Mouse (Mus musculus) intestine, postnatal 0 days (tissue): ENCODE results near the gene Elf3. TPM values are rescaled to one million over a fixed set of nuclear protein-coding genes. Genes with fewer than 3 reads are reported as not detected.
"Not testable (repeated sequence)": the region's sequence is repeated elsewhere in the genome, so short reads cannot be mapped to it uniquely, and the experiment has no call there.

Experiments used
- ATAC-seq: fragments of 200-750 bp; cut with Nextera tagmentation; 2 replicates; pipeline ENCODE4 v1.8.0; 2017; ENCODE audit warnings: mild to moderate bottlenecking, moderate TSS enrichment, moderate library complexity
- H3K27ac ChIP-seq: fragments of 300-500 bp; sonication (generic); 2 replicates; pipeline ENCODE4 v1.5.1; 2014; ENCODE audit warnings: mild to moderate bottlenecking, low read depth, low read length, moderate library complexity
- H3K27me3 ChIP-seq: fragments of 300-500 bp; sonication (generic); replicated peaks from 2 replicates; pipeline ENCODE4 v1.6.1; 2014; ENCODE audit warnings: low read length, mixed read lengths; ENCODE audit not compliant: control insufficient read depth, insufficient read depth
- H3K36me3 ChIP-seq: fragments of 300-500 bp; sonication (generic); 2 replicates; pipeline ENCODE4 v1.6.1; 2014; ENCODE audit warnings: mild to moderate bottlenecking, moderate library complexity; ENCODE audit not compliant: control insufficient read depth, insufficient read depth
- H3K4me1 ChIP-seq: fragments of 300-500 bp; sonication (generic); replicated peaks from 2 replicates; pipeline ENCODE4 v1.6.1; 2014; ENCODE audit warnings: antibody characterized with exemption, low read length, mixed read lengths; ENCODE audit not compliant: control insufficient read depth, insufficient read depth
- H3K4me2 ChIP-seq: fragments of 300-500 bp; sonication (generic); replicated peaks from 2 replicates; pipeline ENCODE4 v1.6.1; 2014; ENCODE audit warnings: low read depth, mild to moderate bottlenecking, moderate library complexity
- H3K4me3 ChIP-seq: fragments of 300-500 bp; sonication (generic); 2 replicates; pipeline ENCODE4 v1.5.1; 2014; ENCODE audit warnings: low read depth, low read length
- H3K9ac ChIP-seq: fragments of 300-500 bp; sonication (generic); 2 replicates; pipeline ENCODE4 v1.6.1; 2014; ENCODE audit warnings: mild to moderate bottlenecking, low read depth, low read length
- H3K9me3 ChIP-seq: fragments of 300-500 bp; sonication (generic); 2 replicates; pipeline ENCODE4 v1.6.1; 2016; ENCODE audit warnings: mixed run types; ENCODE audit not compliant: control insufficient read depth
- CTCF ChIP-seq: sonication (generic); IDR thresholded peaks from 2 replicates; pipeline ENCODE4 v1.5.1; 2016; ENCODE audit warnings: low read depth, mild to moderate bottlenecking, control low read depth, antibody characterized with exemption, moderate library complexity
- WGBS: fragments of 180-500 bp; shearing (Covaris S2); extraction: QIAGEN DNeasy Blood & Tissue Kit; methylation state at CpG from one replicate; pipeline ENCODE4 v1.1.7; 2014; 5-methylcytosine and 5-hydroxymethylcytosine counted together
- polyA plus RNA-seq: library from polyadenylated mRNA; unstranded; fragments of >200 nt; fragmentation: Nextera tagmentation; extraction: Ambion mirVana; gene quantifications from 2 replicates; pipeline ENCODE4 v1.2.1, GENCODE M21; 2015

Gene Elf3
- polyA plus RNA-seq, 1 experiment from 2014 or later, result 164 TPM

DNA sequence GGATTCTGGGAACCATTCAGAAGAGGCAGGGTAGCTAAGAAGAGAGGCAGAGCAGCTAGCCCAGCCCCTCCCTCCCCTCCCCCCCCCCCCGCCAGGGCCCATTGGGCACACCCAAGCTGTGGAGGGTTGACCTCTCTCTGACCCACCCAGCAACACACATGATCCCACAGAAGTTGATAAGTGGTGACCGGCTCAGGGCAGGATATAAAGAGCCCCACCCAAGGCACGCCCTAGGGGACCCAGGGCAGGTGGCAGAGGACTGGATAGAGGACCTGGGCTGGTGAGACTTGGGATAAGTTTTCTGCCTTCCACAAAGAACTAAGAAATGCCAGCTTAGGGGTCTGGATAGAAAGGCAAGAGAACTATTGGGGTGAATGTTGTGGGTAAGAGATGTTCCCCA, 7.7 kb downstream of the Elf3 start:
- no peak overlapping the region; the same call in 1 of the 2 replicates for H3K4me2 ChIP-seq
- peak overlapping the region; percentile 85 for H3K27ac ChIP-seq
- H3K4me1 ChIP-seq, result 0 out of 2 replicates have a peak, but pooled peaks cover 4% of the 10 kb centered on the region
- peak; percentile 83 for ATAC-seq
- no peaks in the 10 kb centered on the region for H3K9me3 ChIP-seq
- no peak for TF ChIP-seq CTCF
- no peaks in the 10 kb centered on the region for H3K27me3 ChIP-seq
- peaks cover 25% of the 10 kb centered on the region for H3K36me3 ChIP-seq
- no peak overlapping the region for H3K9ac ChIP-seq
- 36% methylated on average over 2 of the region's 3 CpGs for WGBS
- no peak overlapping the region for H3K4me3 ChIP-seq

DNA sequence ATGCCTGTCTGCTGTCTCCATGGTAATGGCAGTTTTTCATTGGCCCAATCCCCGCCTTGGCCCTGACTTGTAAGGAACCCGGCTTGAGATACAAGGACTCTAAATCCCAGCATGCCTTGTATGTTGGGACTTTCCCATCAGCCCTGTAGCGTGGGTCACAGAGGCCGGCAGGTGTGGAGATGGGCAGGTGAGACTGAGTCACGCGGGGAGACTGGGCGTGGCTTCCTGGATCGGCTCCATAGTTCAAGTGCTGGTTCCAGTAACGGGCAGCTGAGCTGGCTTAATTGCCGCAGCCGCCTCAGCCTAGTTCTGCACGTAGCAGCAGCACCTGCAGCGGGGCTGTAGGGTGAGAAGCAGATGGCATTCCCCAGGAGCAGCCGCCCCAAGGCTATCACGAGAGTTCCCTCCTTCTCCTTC, 9.9 kb downstream of the Elf3 start:
- H3K4me1 ChIP-seq, result 0 out of 2 replicates have a peak, but pooled peaks cover 4% of the 10 kb centered on the region
- no peaks in the 10 kb centered on the region for H3K27me3 ChIP-seq
- no peaks in the 10 kb centered on the region for H3K9me3 ChIP-seq
- H3K36me3 ChIP-seq, result peaks cover 12% of the 10 kb centered on the region; the same call in 1 of the 2 replicates
- 3% methylated on average over 15 of the region's 15 CpGs for WGBS
- no peak for TF ChIP-seq CTCF
- peak overlapping the region; percentile 78 for H3K27ac ChIP-seq
- peak overlapping the region; percentile 25; the same call in 1 of the 2 replicates for H3K4me2 ChIP-seq
- H3K9ac ChIP-seq, result no peak overlapping the region
- H3K4me3 ChIP-seq, result no peak overlapping the region
- peak; percentile 83 for ATAC-seq

- H3K9ac ChIP-seq, result no peak overlapping the region
- H3K4me3 ChIP-seq, result no peak overlapping the region
- no peak for ATAC-seq
- no peak overlapping the region for H3K4me2 ChIP-seq
- no peaks in the 10 kb centered on the region for H3K9me3 ChIP-seq
- WGBS, result 81% methylated on average over 8 of the region's 8 CpGs
- no peaks in the 10 kb centered on the region for H3K27me3 ChIP-seq
- TF ChIP-seq CTCF, result no peak
- no peaks in the 10 kb centered on the region for H3K4me1 ChIP-seq
- no peaks in the 10 kb centered on the region for H3K36me3 ChIP-seq
- H3K27ac ChIP-seq, result no peak overlapping the region
Observed at GRCm38 (mm10) chr1:135244014-135244413, 14.4 kb downstream of the Elf3 start.

GRCm38 (mm10) chr1:135240206-135240605, 18.2 kb downstream of the Elf3 start:
- not testable (repeated sequence) for H3K36me3 ChIP-seq, H3K9ac ChIP-seq, ATAC-seq, H3K27ac ChIP-seq, H3K4me2 ChIP-seq, H3K4me3 ChIP-seq, H3K27me3 ChIP-seq, H3K4me1 ChIP-seq, H3K9me3 ChIP-seq
- WGBS, result 95% methylated on average over 4 of the region's 4 CpGs

GRCm38 (mm10) chr1:135237131-135237851, 21.1 kb downstream of the Elf3 start:
- 32% methylated on average over 12 of the region's 12 CpGs for WGBS
- no peaks in the 10 kb centered on the region for H3K27me3 ChIP-seq
- ATAC-seq, result peak; percentile 72
- H3K9ac ChIP-seq, result no peak overlapping the region
- no peak for TF ChIP-seq CTCF
- no peaks in the 10 kb centered on the region for H3K36me3 ChIP-seq
- H3K27ac ChIP-seq, result peak overlapping the region; percentile 82
- no peak overlapping the region for H3K4me3 ChIP-seq
- no peak overlapping the region; the same call in 1 of the 2 replicates for H3K4me2 ChIP-seq
- H3K4me1 ChIP-seq, result 0 out of 2 replicates have a peak, but pooled peaks cover 4% of the 10 kb centered on the region
- no peaks in the 10 kb centered on the region for H3K9me3 ChIP-seq

DNA sequence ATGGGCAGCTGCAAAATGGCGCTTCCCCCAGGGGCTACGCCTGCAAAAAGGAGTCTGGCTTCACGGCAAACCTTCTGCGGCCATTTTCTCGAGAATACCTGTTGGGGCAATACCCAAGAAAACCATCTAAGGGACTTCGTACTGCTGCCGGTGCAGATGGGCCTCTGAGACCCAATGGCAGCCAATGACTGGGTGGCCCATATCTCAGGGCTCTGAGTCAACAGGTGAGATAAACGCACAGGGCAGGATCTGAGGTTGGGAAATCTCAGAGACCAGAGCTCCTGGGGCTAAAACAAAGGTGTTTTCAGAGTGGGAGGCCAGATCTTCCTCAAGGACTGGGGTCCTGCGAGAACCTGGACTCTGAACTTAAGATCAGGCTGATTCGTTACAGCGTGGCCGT, 23.6 kb downstream of the Elf3 start:
- peak overlapping the region; percentile 23 for H3K4me3 ChIP-seq
- no peak for TF ChIP-seq CTCF
- H3K27me3 ChIP-seq, result no peaks in the 10 kb centered on the region
- H3K4me1 ChIP-seq, result 0 out of 2 replicates have a peak, but pooled peaks cover 4% of the 10 kb centered on the region
- H3K9me3 ChIP-seq, result no peaks in the 10 kb centered on the region
- peak overlapping the region; percentile 41 for H3K9ac ChIP-seq
- ATAC-seq, result peak; percentile 89
- H3K27ac ChIP-seq, result peak overlapping the region; percentile 98
- H3K36me3 ChIP-seq, result no peaks in the 10 kb centered on the region
- WGBS, result 47% methylated on average over 12 of the region's 12 CpGs
- H3K4me2 ChIP-seq, result peak overlapping the region; percentile 66
